Mouse (Mus musculus): ENCODE data around the gene Kcnrg.

DNA sequence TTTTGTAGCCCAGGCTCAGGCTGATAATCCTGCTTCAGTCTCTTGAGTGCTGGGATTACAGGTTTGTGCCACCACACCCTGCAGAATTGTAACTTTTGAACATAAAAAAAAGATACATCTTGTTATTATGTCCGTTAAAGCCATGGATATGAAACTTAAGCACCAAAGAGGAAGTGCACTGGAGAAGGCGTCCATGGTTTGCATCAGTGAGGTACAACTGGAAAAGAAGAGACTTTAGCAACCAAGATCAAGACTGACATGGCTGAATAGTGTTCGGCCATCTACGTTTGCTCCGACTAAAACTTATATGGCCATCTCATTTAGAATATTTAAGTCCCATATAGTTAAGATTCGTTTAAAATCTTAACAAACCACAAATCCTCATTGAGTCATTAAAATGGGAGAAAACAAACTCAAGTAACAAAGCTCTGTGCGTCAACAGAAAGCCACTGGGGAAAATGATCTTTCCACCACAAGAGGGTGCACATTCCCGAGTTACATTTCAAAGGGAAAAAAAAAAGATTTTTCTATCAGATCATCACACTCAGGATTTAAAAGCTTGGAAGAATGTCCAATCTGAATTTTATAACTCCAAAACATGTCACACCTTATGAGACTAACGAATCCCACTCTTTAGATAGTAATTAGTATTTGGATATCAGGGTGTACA is 43.2 kb downstream of the Kcnrg start:
- TF ChIP-seq CTCF (IDR thresholded peaks at IDR 0.05; ENCODE audit: extremely low read depth, insufficient read depth, insufficient read length, insufficient replicate concordance) (peak; percentile 6; the same call in 1 of the 2 replicates), POLR2A (IDR thresholded peaks at IDR 0.05; ENCODE audit: low read depth, low read length) (no peak)

All from spleen, adult 2 months (tissue).